Mouse (Mus musculus): ENCODE results near the gene Icmt. TPM values are rescaled to one million over a fixed set of nuclear protein-coding genes. Genes with fewer than 3 reads are reported as not detected.

Icmt gene
- polyA plus RNA-seq, 1 experiment: 20.7 TPM

DNA sequence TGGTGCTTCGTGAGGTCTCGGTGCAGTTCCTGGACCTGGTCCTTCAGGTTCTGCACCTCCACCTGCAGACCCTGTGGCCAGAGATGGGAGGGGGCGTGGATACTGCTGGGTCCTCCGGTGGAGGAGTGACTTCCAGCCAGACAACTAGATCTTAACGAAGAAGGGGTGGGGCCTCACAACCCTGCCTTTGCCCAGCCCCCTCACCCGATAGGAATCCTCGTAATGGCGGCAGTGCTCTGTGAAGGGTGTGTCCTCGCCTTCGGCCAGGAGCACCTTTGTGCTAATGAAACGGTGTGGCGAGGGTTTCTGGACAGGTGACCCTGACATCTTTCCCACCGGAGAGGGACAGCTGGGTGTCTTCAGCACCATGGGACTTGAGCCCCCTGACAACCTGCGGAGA is 15.2 kb downstream of the Icmt start:
- peaks cover 6% of the 10 kb centered on the region for H3K9me3 ChIP-seq
- H3K4me1 ChIP-seq: peaks cover 41% of the 10 kb centered on the region
- peaks cover 81% of the 10 kb centered on the region for H3K27me3 ChIP-seq (replicated peaks)
- TF ChIP-seq GATA1 (IDR thresholded peaks at IDR 0.05; ENCODE audit: borderline replicate concordance, low read length) (no peak), FLI1 (IDR thresholded peaks at IDR 0.05; ENCODE audit: low read length) (no peak)
- H3K4me3 ChIP-seq (replicated peaks): no peak overlapping the region
- peaks cover 18% of the 10 kb centered on the region for H3K36me3 ChIP-seq (replicated peaks; ENCODE audit: low read length)

GRCm38 (mm10) chr4:152313211-152313632 is 16.2 kb downstream of the Icmt start:
- TF ChIP-seq FLI1 (IDR thresholded peaks at IDR 0.05; ENCODE audit: low read length) (no peak), GATA1 (IDR thresholded peaks at IDR 0.05; ENCODE audit: borderline replicate concordance, low read length) (no peak)
- H3K9me3 ChIP-seq: peaks cover 6% of the 10 kb centered on the region
- peaks cover 92% of the 10 kb centered on the region for H3K27me3 ChIP-seq (replicated peaks)
- peak overlapping the region; percentile 89 for H3K4me3 ChIP-seq (replicated peaks)
- H3K4me1 ChIP-seq: peaks cover 44% of the 10 kb centered on the region
- H3K36me3 ChIP-seq (replicated peaks; ENCODE audit: low read length): peaks cover 10% of the 10 kb centered on the region

GRCm38 (mm10) chr4:152313934-152314333 is 16.9 kb downstream of the Icmt start:
- TF ChIP-seq FLI1 (IDR thresholded peaks at IDR 0.05; ENCODE audit: low read length): no peak
- no peak for TF ChIP-seq GATA1 (IDR thresholded peaks at IDR 0.05; ENCODE audit: borderline replicate concordance, low read length)
- Histone ChIP-seq H3K4me3 (replicated peaks) (peak overlapping the region; percentile 89), H3K4me1 (peaks cover 51% of the 10 kb centered on the region), H3K9me3 (peaks cover 6% of the 10 kb centered on the region), H3K36me3 (replicated peaks; ENCODE audit: low read length) (peaks cover 4% of the 10 kb centered on the region), H3K27me3 (replicated peaks) (peaks cover 97% of the 10 kb centered on the region)

DNA sequence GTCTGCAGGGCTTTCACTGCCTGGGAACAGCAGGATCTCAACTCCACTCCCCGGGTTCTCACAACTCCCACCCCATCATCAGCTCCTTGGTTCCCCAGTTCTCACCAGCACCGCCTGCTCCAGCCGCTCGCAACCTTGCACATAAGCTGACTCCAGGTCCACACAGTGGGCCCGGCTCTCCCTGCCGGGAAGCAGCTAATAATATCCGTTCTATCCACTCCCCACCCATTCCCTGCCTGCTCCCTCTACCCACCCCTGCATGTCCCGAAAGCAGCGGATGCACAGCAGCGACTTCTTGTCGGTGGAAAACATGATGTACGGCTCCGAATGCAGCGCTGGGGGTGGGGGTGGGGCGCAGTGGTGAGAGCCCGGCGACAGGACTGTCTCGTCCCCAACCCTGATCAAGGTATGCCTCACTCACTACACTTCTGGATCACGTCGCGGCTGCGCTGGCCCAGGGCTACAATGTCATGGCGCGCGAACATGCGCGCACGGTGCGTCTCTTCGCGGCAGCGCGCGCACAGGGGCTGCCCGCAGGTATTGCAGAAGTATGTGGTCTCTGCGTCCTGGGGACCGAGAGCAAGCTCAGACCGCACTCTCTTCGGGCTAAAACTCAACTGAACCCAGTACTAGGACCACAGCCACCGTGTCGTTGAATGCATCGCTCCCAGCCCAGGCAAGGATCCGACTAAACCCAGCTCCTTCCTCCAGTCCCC is 18.6 kb downstream of the Icmt start:
- TF ChIP-seq GATA1 (IDR thresholded peaks at IDR 0.05; ENCODE audit: borderline replicate concordance, low read length) (no peak), FLI1 (IDR thresholded peaks at IDR 0.05; ENCODE audit: low read length) (no peak)
- peaks cover 80% of the 10 kb centered on the region for H3K27me3 ChIP-seq (replicated peaks)
- peak overlapping the region; percentile 85 for H3K4me3 ChIP-seq (replicated peaks)
- peaks cover 53% of the 10 kb centered on the region for H3K4me1 ChIP-seq
- H3K36me3 ChIP-seq (replicated peaks; ENCODE audit: low read length): no peaks in the 10 kb centered on the region
- H3K9me3 ChIP-seq: peaks cover 6% of the 10 kb centered on the region

- no peak overlapping the region for H3K4me3 ChIP-seq (replicated peaks)
- H3K4me1 ChIP-seq: peaks cover 47% of the 10 kb centered on the region
- no peak for TF ChIP-seq GATA1 (IDR thresholded peaks at IDR 0.05; ENCODE audit: borderline replicate concordance, low read length)
- no peak for TF ChIP-seq FLI1 (IDR thresholded peaks at IDR 0.05; ENCODE audit: low read length)
- H3K9me3 ChIP-seq: no peaks in the 10 kb centered on the region
- H3K27me3 ChIP-seq (replicated peaks): peaks cover 67% of the 10 kb centered on the region
- H3K36me3 ChIP-seq (replicated peaks; ENCODE audit: low read length): no peaks in the 10 kb centered on the region
Measured at GRCm38 (mm10) chr4:152317631-152318033, 20.6 kb downstream of the Icmt start.

GRCm38 (mm10) chr4:152318517-152319234 is 21.6 kb downstream of the Icmt start, which contains the start of gene Rnf207:
Gene Rnf207, minus strand, starts transcription at chr4:152318993.
- peaks cover 40% of the 10 kb centered on the region for H3K4me1 ChIP-seq
- no peaks in the 10 kb centered on the region for H3K36me3 ChIP-seq (replicated peaks; ENCODE audit: low read length)
- H3K4me3 ChIP-seq (replicated peaks): peak within 1 kb of the TSS; percentile 91
- peaks cover 57% of the 10 kb centered on the region for H3K27me3 ChIP-seq (replicated peaks)
- TF ChIP-seq FLI1 (IDR thresholded peaks at IDR 0.05; ENCODE audit: low read length) (no peak), GATA1 (IDR thresholded peaks at IDR 0.05; ENCODE audit: borderline replicate concordance, low read length) (no peak)
- no peaks in the 10 kb centered on the region for H3K9me3 ChIP-seq

GRCm38 (mm10) chr4:152321464-152321863 is 24.4 kb downstream of the Icmt start:
- H3K9me3 ChIP-seq: no peaks in the 10 kb centered on the region
- H3K4me3 ChIP-seq (replicated peaks): no peak overlapping the region
- peaks cover 35% of the 10 kb centered on the region for H3K4me1 ChIP-seq
- no peaks in the 10 kb centered on the region for H3K36me3 ChIP-seq (replicated peaks; ENCODE audit: low read length)
- peaks cover 30% of the 10 kb centered on the region for H3K27me3 ChIP-seq (replicated peaks)
- TF ChIP-seq GATA1 (IDR thresholded peaks at IDR 0.05; ENCODE audit: borderline replicate concordance, low read length): no peak
- TF ChIP-seq FLI1 (IDR thresholded peaks at IDR 0.05; ENCODE audit: low read length): no peak

DNA sequence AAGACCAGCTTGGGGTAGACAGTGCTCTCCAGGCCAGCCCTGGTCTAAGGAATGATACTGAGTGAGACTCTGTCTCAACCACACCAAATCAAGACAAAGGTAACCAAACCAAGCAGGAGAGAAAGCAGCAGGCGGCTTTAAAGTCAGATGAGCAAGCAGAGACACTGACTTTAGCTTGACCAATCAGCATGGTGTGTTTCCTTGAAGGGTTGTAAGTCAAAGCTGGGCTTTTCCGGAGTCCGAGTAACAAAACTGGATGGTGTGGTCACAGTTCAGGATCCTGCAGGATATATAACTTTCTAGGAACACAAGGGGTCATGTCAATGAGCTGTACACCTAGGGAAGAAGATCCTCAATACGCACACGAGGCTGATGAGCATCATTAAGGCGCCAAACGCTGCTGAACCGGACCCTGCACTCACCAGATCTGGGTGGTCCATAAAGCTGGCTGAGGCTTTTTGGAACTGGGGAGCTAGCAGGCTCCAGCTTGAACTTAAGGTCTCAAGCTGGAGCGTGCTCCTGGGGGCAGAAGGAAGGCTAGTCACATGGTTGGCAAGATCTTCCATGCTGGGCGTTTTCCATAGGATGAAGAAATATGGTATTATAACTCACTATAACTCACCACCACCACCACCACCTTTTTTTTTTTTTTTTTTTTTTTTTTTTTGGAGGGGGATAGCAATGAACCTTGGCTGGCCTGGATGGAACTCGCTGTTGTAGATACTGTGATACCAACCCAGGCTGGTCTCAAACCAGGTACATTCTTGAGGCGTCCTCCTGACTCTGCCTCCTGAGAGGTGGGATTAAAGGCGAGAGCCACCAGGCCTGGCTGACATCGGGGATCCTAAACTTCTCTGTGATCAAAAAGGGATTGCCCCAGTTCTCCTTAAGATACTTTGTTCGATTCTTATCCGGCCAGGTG is 27.9 kb downstream of the Icmt start:
- Histone ChIP-seq H3K9me3 (no peaks in the 10 kb centered on the region), H3K27me3 (replicated peaks) (peaks cover 7% of the 10 kb centered on the region), H3K4me3 (replicated peaks) (peak overlapping the region; percentile 97), H3K36me3 (replicated peaks; ENCODE audit: low read length) (peaks cover 23% of the 10 kb centered on the region), H3K4me1 (peaks cover 50% of the 10 kb centered on the region)
- TF ChIP-seq FLI1 (IDR thresholded peaks at IDR 0.05; ENCODE audit: low read length) (no peak), GATA1 (IDR thresholded peaks at IDR 0.05; ENCODE audit: borderline replicate concordance, low read length) (no peak)

All from megakaryocyte, embryonic 14.5 days (primary cell).